Mouse (Mus musculus) myocyte (in vitro differentiated cells): ENCODE data around the gene Lrrc27. TPM values are rescaled to one million over a fixed set of nuclear protein-coding genes. Genes with fewer than 3 reads are reported as not detected.

Experiments
- H3K27me3 ChIP-seq: one replicate; pipeline ENCODE4 v1.6.1; 2011; ENCODE audit not compliant: control insufficient read depth, insufficient read depth, insufficient read length
- H3K36me3 ChIP-seq: one replicate; pipeline ENCODE4 v1.6.1; 2011; ENCODE audit not compliant: control insufficient read depth, insufficient read depth
- H3K4me2 ChIP-seq: one replicate; pipeline ENCODE4 v1.6.1; 2011; ENCODE audit warnings: low read depth, control low read depth
- H3K4me3 ChIP-seq: one replicate; pipeline ENCODE4 v1.5.1; 2011; ENCODE audit warnings: mild to moderate bottlenecking, control low read depth, moderate library complexity
- H3K79me2 ChIP-seq: one replicate; pipeline ENCODE4 v1.6.1; 2011; ENCODE audit not compliant: control insufficient read depth, insufficient read depth
- H3ac ChIP-seq: one replicate; pipeline ENCODE4 v1.6.1; 2011; ENCODE audit not compliant: control insufficient read depth, insufficient read length
- CEBPB ChIP-seq: IDR thresholded peaks from 2 replicates; pipeline ENCODE4 v1.6.1; 2011; ENCODE audit warnings: mild to moderate bottlenecking, moderate library complexity; ENCODE audit not compliant: poor library complexity, insufficient read depth, severe bottlenecking
- E2F4 ChIP-seq: IDR thresholded peaks from one replicate; pipeline ENCODE4 v1.6.1; 2011; ENCODE audit warnings: mild to moderate bottlenecking, control low read depth, moderate library complexity; ENCODE audit not compliant: insufficient read depth
- MAX ChIP-seq: IDR thresholded peaks from one replicate; pipeline ENCODE4 v1.6.1; 2011; ENCODE audit warnings: low read depth, mild to moderate bottlenecking, control low read depth
- MYOD1 ChIP-seq, 3 experiments: IDR thresholded peaks; one replicate each; pipeline ENCODE4 v1.6.1; 2011; ENCODE audit warnings: control low read depth in 2 of 3, low read depth in 2 of 3, mild to moderate bottlenecking in 2 of 3, moderate library complexity in 1 of 3; ENCODE audit not compliant: insufficient read length in 2 of 3, control insufficient read depth in 1 of 3
- MYOG ChIP-seq, 3 experiments: IDR thresholded peaks; one replicate each; pipeline ENCODE4 v1.6.1; 2011; ENCODE audit warnings: control low read depth in 2 of 3, low read depth in 2 of 3, mild to moderate bottlenecking in 2 of 3; ENCODE audit not compliant: insufficient read length in 2 of 3, control insufficient read depth in 1 of 3, insufficient read depth in 1 of 3
- POLR2A ChIP-seq: IDR thresholded peaks from one replicate; pipeline ENCODE4 v1.6.1; 2011; ENCODE audit warnings: low read depth, mild to moderate bottlenecking, control low read depth, moderate library complexity; ENCODE audit not compliant: insufficient read length
- POLR2AphosphoS2 ChIP-seq: IDR thresholded peaks from one replicate; pipeline ENCODE4 v1.6.1; 2011; ENCODE audit warnings: low read depth, control low read depth; ENCODE audit not compliant: insufficient read length
- REST ChIP-seq: IDR thresholded peaks from one replicate; pipeline ENCODE4 v1.6.1; 2011; ENCODE audit warnings: mild to moderate bottlenecking, control low read depth, moderate library complexity; ENCODE audit not compliant: insufficient read depth, insufficient read length
- SRF ChIP-seq: IDR thresholded peaks from one replicate; pipeline ENCODE4 v1.6.1; 2011; ENCODE audit warnings: low read depth; ENCODE audit not compliant: control insufficient read depth, insufficient read length
- TCF12 ChIP-seq: IDR thresholded peaks from one replicate; pipeline ENCODE4 v1.6.1; 2011; ENCODE audit warnings: mild to moderate bottlenecking, control low read depth; ENCODE audit not compliant: poor library complexity, insufficient read depth, severe bottlenecking
- TCF3 ChIP-seq: IDR thresholded peaks from one replicate; pipeline ENCODE4 v1.6.1; 2011; ENCODE audit warnings: low read depth, control low read depth; ENCODE audit not compliant: insufficient read length
- USF1 ChIP-seq: IDR thresholded peaks from one replicate; pipeline ENCODE4 v1.6.1; 2011; ENCODE audit warnings: low read depth, mild to moderate bottlenecking, control low read depth, moderate library complexity
- polyA plus RNA-seq: library from polyadenylated mRNA; unstranded; fragments of >200 nt; fragmentation: generic; extraction: Trizol; gene quantifications from one replicate; pipeline ENCODE4 v1.2.1, GENCODE M21; 2012; ENCODE audit warnings: missing spikeins

The Lrrc27 gene
- 7.9 TPM for polyA plus RNA-seq

DNA sequence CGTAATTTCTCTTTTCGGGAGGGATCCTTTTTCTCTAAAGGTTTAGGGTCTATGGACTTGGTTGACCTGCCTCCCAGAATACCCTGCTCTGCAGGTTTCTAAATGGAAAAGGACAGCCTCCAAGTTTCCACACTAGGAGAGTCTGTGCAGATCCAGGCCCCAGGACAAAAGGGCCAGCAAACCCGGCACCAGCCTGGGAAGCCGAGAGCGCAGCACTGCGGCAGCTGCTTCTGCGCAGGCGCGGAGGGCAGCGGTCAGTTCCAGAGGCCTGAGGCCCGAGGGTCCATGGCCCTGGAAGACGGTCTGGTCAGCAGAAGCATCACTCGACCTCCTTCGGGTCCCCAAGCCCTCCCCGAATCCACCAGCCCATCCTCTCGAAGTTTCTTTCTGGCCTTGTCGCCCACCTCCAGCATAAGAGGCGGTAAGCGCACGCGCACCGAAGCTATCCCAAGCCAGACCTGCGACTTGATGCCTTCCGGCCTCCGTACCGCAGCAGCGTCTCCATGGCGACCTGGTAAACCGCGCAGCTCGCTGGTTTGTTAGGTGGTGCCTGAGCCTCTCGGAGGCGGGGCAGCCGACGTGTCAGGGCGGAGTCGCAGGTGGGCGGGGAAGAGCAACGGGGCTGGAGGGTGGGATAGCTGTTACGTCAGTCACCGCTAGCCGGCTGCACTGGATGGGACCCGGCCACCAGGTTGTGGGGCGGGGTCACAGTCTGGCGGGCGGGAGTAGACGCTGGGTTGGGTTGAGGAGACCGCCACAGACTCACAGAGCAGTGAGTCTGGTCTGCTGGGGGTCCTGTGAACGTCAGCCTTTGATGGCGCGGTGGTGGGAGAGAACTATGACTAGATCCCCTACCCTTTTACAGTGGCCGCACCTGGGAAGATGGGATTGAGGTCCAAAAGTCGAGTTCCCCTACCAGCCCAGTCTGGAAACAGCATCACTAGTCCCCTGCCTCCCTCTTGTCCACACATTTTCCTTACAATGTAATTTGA lies at the start of gene Lrrc27, which contains the start of gene Stk32c:
Lrrc27 (plus strand) TSS at position 235 of the 992 bp plus-strand sequence.
Stk32c (minus strand) TSS at position 554 of the 992 bp plus-strand sequence.
- no peak within 1 kb of the TSS for H3ac ChIP-seq
- peak within 1 kb of the TSS; percentile 54 for H3K4me3 ChIP-seq
- H3K27me3 ChIP-seq, result no peaks in the 10 kb centered on the region
- peak within 1 kb of the TSS; percentile 78 for H3K4me2 ChIP-seq
- H3K79me2 ChIP-seq, result no peaks in the 10 kb centered on the region
- TF ChIP-seq USF1 (no peak), MYOD1 (IDR thresholded peaks at IDR 0.05; ENCODE audit: control insufficient read depth in 1 of 3, insufficient read length in 2 of 3, low read depth in 2 of 3) (no peak), REST (no peak), E2F4 (no peak), MAX (no peak), TCF3 (no peak), POLR2AphosphoS2 (peak; percentile 75), MYOG (IDR thresholded peaks at IDR 0.05; ENCODE audit: control insufficient read depth in 1 of 3, insufficient read depth in 1 of 3, insufficient read length in 2 of 3, low read depth in 2 of 3) (peak in 2 of 3 experiments; percentile 20 to 25), CEBPB (no peak), SRF (no peak), POLR2A (peak; percentile 65), TCF12 (no peak)
- no peaks in the 10 kb centered on the region for H3K36me3 ChIP-seq

DNA sequence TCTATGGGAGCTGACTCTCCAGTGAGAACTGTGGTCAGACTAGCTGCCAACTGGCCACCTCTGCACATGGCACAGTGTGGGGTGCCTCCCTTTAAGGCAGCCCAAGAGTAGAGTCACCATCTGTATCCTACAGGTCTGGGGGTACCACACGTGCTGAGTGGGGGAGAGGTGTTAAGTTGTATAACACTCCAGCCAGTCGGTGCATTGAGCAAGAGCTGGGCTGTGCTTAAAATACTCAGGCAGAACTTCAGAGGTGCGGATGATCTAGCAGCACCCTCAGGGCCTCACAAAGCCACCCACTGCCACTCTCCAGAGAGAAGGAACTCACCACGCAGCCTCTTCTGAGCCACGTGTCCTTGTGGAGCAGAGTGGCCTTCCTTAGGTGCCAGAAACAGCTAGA lies 48.4 kb upstream of the Lrrc27 start:
- Histone ChIP-seq H3K36me3 (no peaks in the 10 kb centered on the region), H3K4me3 (no peak overlapping the region), H3K27me3 (no peaks in the 10 kb centered on the region), H3K79me2 (no peaks in the 10 kb centered on the region), H3K4me2 (no peak overlapping the region), H3ac (no peak overlapping the region)
- TF ChIP-seq MAX, result no peak
- no peak for TF ChIP-seq SRF
- no peak for TF ChIP-seq TCF3
- no peak for TF ChIP-seq MYOD1 (IDR thresholded peaks at IDR 0.05; ENCODE audit: control insufficient read depth in 1 of 3, insufficient read length in 2 of 3, low read depth in 2 of 3)
- no peak for TF ChIP-seq E2F4
- TF ChIP-seq USF1, result no peak
- TF ChIP-seq MYOG (IDR thresholded peaks at IDR 0.05; ENCODE audit: control insufficient read depth in 1 of 3, insufficient read depth in 1 of 3, insufficient read length in 2 of 3, low read depth in 2 of 3), result no peak

DNA sequence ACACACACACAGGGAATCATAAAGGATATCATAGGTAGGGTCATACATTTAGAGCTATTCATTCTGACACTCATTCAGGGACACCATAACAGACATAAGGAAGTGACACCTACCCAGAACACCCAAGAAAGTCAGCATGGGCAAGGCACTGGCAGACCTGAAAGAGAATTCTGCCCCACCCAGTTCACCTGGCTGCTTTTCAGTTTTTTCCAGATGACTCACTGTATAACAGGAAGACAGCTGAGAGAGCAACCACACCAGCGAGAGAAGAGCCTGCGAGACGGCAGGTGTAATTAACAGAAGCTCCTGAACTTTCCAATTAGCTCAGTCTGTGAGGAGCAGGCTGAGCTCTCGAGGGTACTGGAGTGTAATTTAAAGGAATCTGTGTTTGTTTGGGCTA lies 43.6 kb upstream of the Lrrc27 start:
- TF ChIP-seq TCF12, result no peak
- no peak for TF ChIP-seq REST
- no peak for TF ChIP-seq CEBPB
- TF ChIP-seq TCF3, result no peak
- TF ChIP-seq USF1, result no peak
- no peak for TF ChIP-seq POLR2A
- Histone ChIP-seq H3K79me2 (no peaks in the 10 kb centered on the region), H3K4me3 (no peak overlapping the region), H3K4me2 (no peak overlapping the region), H3K36me3 (no peaks in the 10 kb centered on the region), H3ac (no peak overlapping the region), H3K27me3 (peaks cover 9% of the 10 kb centered on the region)

DNA sequence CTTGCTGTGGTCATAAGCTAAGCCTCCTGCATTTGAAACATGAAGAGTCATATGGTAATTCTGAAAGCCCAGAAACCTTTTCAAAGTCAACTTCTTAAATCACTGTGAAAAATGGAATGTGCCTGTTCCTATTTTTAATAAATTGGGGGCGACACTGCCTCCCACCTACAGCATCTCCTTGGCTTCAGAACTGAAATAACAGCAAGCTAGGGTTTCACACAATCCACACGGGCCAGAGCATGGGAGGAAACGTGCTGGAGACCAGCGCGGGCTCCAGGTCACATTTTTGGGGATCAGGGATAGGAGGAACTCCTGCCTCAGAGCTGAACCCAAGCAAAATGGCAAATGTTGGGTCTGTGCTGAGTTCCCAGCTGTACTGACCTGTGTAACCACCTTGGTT lies 33.5 kb upstream of the Lrrc27 start:
- H3K79me2 ChIP-seq, result no peaks in the 10 kb centered on the region

More for the DNA sequence above, 33.5 kb upstream of the Lrrc27 start:
- H3K4me2 ChIP-seq, result no peak overlapping the region
- no peaks in the 10 kb centered on the region for H3K36me3 ChIP-seq
- no peak overlapping the region for H3ac ChIP-seq
- H3K4me3 ChIP-seq, result no peak overlapping the region
- peaks cover 23% of the 10 kb centered on the region for H3K27me3 ChIP-seq
- TF ChIP-seq TCF12, result no peak
- no peak for TF ChIP-seq USF1
- no peak for TF ChIP-seq MYOD1 (IDR thresholded peaks at IDR 0.05; ENCODE audit: control insufficient read depth in 1 of 3, insufficient read length in 2 of 3, low read depth in 2 of 3)
- no peak for TF ChIP-seq SRF
- no peak for TF ChIP-seq REST
- no peak for TF ChIP-seq POLR2AphosphoS2
- TF ChIP-seq POLR2A, result no peak
- TF ChIP-seq MYOG (IDR thresholded peaks at IDR 0.05; ENCODE audit: control insufficient read depth in 1 of 3, insufficient read depth in 1 of 3, insufficient read length in 2 of 3, low read depth in 2 of 3), result no peak
- TF ChIP-seq CEBPB, result no peak
- TF ChIP-seq MAX, result no peak
- TF ChIP-seq E2F4, result no peak
- TF ChIP-seq TCF3, result no peak
